Mouse (Mus musculus) spleen, adult 10 weeks (tissue): ENCODE measurements around the gene Cox6b2. TPM values are rescaled to one million over a fixed set of nuclear protein-coding genes. Genes with fewer than 3 reads are reported as not detected.

ENCODE experiments used
- polyA plus RNA-seq: library from polyadenylated mRNA; stranded (reverse); fragments of 350-450 nt; fragmentation: Illumina TruSeq; extraction: RNeasy Lipid Tissue Mini Kit (QIAGEN cat#74804); gene quantifications from one replicate; pipeline ENCODE4 v1.2.3, GENCODE M21; 2015; ENCODE audit warnings: low replicate concordance; ENCODE audit not compliant: insufficient read depth

Gene Cox6b2
- polyA plus RNA-seq: 5.1 TPM

GRCm38 (mm10) chr7:4752821-4753570 is at the start of gene Cox6b2:
TSS of gene Cox6b2 (minus strand) at chr7:4753094.

GRCm38 (mm10) chr7:4792278-4793212 is 39.7 kb upstream of the Cox6b2 start, which contains the start of gene Rpl28:
TSS of gene Rpl28 (plus strand) at chr7:4792874.

GRCm38 (mm10) chr7:4789436-4789935 is 36.6 kb upstream of the Cox6b2 start, which contains the start of gene Tmem238:
TSS of gene Tmem238 (minus strand) at chr7:4789656.

GRCm38 (mm10) chr7:4782759-4783158 is 29.9 kb upstream of the Cox6b2 start, which contains the start of the genes Il11 and Tmem190:
TSS of gene Il11 (minus strand) at chr7:4782859.
TSS of gene Tmem190 (plus strand) at chr7:4782937.

GRCm38 (mm10) chr7:4771202-4771601 is 18.3 kb upstream of the Cox6b2 start, which contains the start of gene Fam71e2:
TSS of gene Fam71e2 (minus strand) at chr7:4771302.

GRCm38 (mm10) chr7:4739544-4740275 is 13.2 kb downstream of the Cox6b2 start, which contains the start of gene Kmt5c:
TSS of gene Kmt5c (plus strand) at chr7:4740115.

GRCm38 (mm10) chr7:4725169-4725568 is 27.7 kb downstream of the Cox6b2 start, which contains the start of gene Tmem150b:
TSS of gene Tmem150b (minus strand) at chr7:4725249.

Other genes with a start within 250 kb of the Cox6b2 start
- 4.6 TPM for gene Tnnt1, start 236.7 kb downstream of the Cox6b2 start, polyA plus RNA-seq
- 7.0 TPM for gene Tnni3, start 228.9 kb downstream of the Cox6b2 start, polyA plus RNA-seq
- 2.6 TPM for gene Dnaaf3, start 220.6 kb downstream of the Cox6b2 start, polyA plus RNA-seq
- gene Syt5, start 205.6 kb downstream of the Cox6b2 start, polyA plus RNA-seq: 0.18 TPM
- gene Ptprh, start 149.1 kb downstream of the Cox6b2 start, polyA plus RNA-seq: 0.14 TPM
- 12.5 TPM for gene Tmem86b, start 121.7 kb downstream of the Cox6b2 start, polyA plus RNA-seq
- 69.8 TPM for gene Ppp6r1, start 94.1 kb downstream of the Cox6b2 start, polyA plus RNA-seq
- 4.8 TPM for gene Hspbp1, start 68.0 kb downstream of the Cox6b2 start, polyA plus RNA-seq
- 0.57 TPM for gene Brsk1, start 62.5 kb downstream of the Cox6b2 start, polyA plus RNA-seq
- gene Tmem150b, start 27.8 kb downstream of the Cox6b2 start, polyA plus RNA-seq: 8.1 TPM
- gene Kmt5c, start 13.0 kb downstream of the Cox6b2 start, polyA plus RNA-seq: 30.4 TPM
- not detected for gene Fam71e2, start 18.2 kb upstream of the Cox6b2 start, polyA plus RNA-seq
- gene Il11, start 29.8 kb upstream of the Cox6b2 start, polyA plus RNA-seq: 0.11 TPM
- gene Tmem190, start 29.8 kb upstream of the Cox6b2 start, polyA plus RNA-seq: not detected
- 1.6 TPM for gene Tmem238, start 36.6 kb upstream of the Cox6b2 start, polyA plus RNA-seq
- 457 TPM for gene Rpl28, start 39.8 kb upstream of the Cox6b2 start, polyA plus RNA-seq
- 78.0 TPM for gene Ube2s, start 59.5 kb upstream of the Cox6b2 start, polyA plus RNA-seq
- 0.07 TPM for gene Shisa7, start 91.6 kb upstream of the Cox6b2 start, polyA plus RNA-seq
- 9.3 TPM for gene Isoc2b, start 117.2 kb upstream of the Cox6b2 start, polyA plus RNA-seq
- gene Isoc2a, start 124.1 kb upstream of the Cox6b2 start, polyA plus RNA-seq: 4.7 TPM
- not detected for gene Gm36210, start 153.4 kb upstream of the Cox6b2 start, polyA plus RNA-seq
- gene Zfp628, start 162.1 kb upstream of the Cox6b2 start, polyA plus RNA-seq: 1.1 TPM
- 2.1 TPM for gene Nat14, start 168.9 kb upstream of the Cox6b2 start, polyA plus RNA-seq
- 1.2 TPM for gene Ssc5d, start 172.7 kb upstream of the Cox6b2 start, polyA plus RNA-seq
- gene Sbk2, start 211.3 kb upstream of the Cox6b2 start, polyA plus RNA-seq: 0.76 TPM
- not detected for gene Sbk3, start 218.1 kb upstream of the Cox6b2 start, polyA plus RNA-seq
- gene Zfp579, start 243.1 kb upstream of the Cox6b2 start, polyA plus RNA-seq: 38.0 TPM